Comparison of ENCODE assay signal across 8 mouse cellular contexts in genomic region chr11:86962362-86962761, GRCm38 (mm10). TPM values are rescaled to one million over a fixed set of nuclear protein-coding genes. Genes with fewer than 3 reads are reported as not detected.
DNase-seq lines count a peak whose midpoint lies in the region; ATAC-seq and TF ChIP-seq lines count a peak whose summit lies in the region.
"Had no signal": no experiment of that assay in that cellular context is flagged by ENCODE, and none has a peak within 500 bp of the region (broad histone marks: within the 10 kb centered on the region; RNA-seq: fewer than 3 reads in every experiment).

No protein-coding gene starts in this region.

- H3K9me3 ChIP-seq in heart, embryonic 15.5 days (replicated peaks): no peaks in the 10 kb centered on the region
- no peaks in the 10 kb centered on the region for H3K9me3 ChIP-seq in lung, embryonic 15.5 days
- no peaks in the 10 kb centered on the region for H3K9me3 ChIP-seq in limb, embryonic 10.5 days (replicated peaks)
- H3K9me3 ChIP-seq in stomach, postnatal 0 days (ENCODE audit: control insufficient read depth, low read length): no peaks in the 10 kb centered on the region

- no peak overlapping the region for H3K9ac ChIP-seq in heart, embryonic 15.5 days
- peak overlapping the region; percentile 12; the same call in 1 of the 2 replicates for H3K9ac ChIP-seq in lung, embryonic 15.5 days
- H3K9ac ChIP-seq in stomach, postnatal 0 days (ENCODE audit: low read length): no peak overlapping the region

- no peak overlapping the region for H3K4me3 ChIP-seq in heart, embryonic 15.5 days
- H3K4me3 ChIP-seq in lung, embryonic 15.5 days: no peak overlapping the region
- H3K4me3 ChIP-seq in limb, embryonic 10.5 days: no peak overlapping the region
- no peak overlapping the region for H3K4me3 ChIP-seq in stomach, postnatal 0 days (ENCODE audit: low read depth, low read length)

- 12% methylated on average over 2 of the region's 2 CpGs for whole genome bisulfite sequencing in heart, embryonic 15.5 days
- WGBS in lung, embryonic 15.5 days: 33% methylated on average over 2 of the region's 2 CpGs
- WGBS in limb, embryonic 10.5 days: 76% methylated on average over 2 of the region's 2 CpGs
- 30% methylated on average over 2 of the region's 2 CpGs for WGBS in stomach, postnatal 0 days

- H3K4me1 ChIP-seq in heart, embryonic 15.5 days (replicated peaks): peaks cover 87% of the 10 kb centered on the region
- H3K4me1 ChIP-seq in lung, embryonic 15.5 days: peaks cover 76% of the 10 kb centered on the region
- H3K4me1 ChIP-seq in limb, embryonic 10.5 days: peaks cover 44% of the 10 kb centered on the region
- H3K4me1 ChIP-seq in stomach, postnatal 0 days (replicated peaks; ENCODE audit: control insufficient read depth, insufficient read depth): peaks cover 21% of the 10 kb centered on the region

- TF ChIP-seq EP300 in stomach, postnatal 0 days (optimal IDR thresholded peaks at IDR 0.05): no peak

- H3K4me2 ChIP-seq in heart, embryonic 15.5 days: peak overlapping the region; percentile 36
- H3K4me2 ChIP-seq in lung, embryonic 15.5 days: peak overlapping the region; percentile 2; the same call in 1 of the 2 replicates
- H3K4me2 ChIP-seq in stomach, postnatal 0 days (replicated peaks; ENCODE audit: low read depth): no peak overlapping the region

- no peaks in the 10 kb centered on the region for H3K27me3 ChIP-seq in heart, embryonic 15.5 days
- H3K27me3 ChIP-seq in lung, embryonic 15.5 days: no peaks in the 10 kb centered on the region
- H3K27me3 ChIP-seq in limb, embryonic 10.5 days (ENCODE audit: low read depth, poor library complexity, severe bottlenecking): no peaks in the 10 kb centered on the region
- no peaks in the 10 kb centered on the region for H3K27me3 ChIP-seq in stomach, postnatal 0 days (ENCODE audit: control insufficient read depth, insufficient read depth, low read length)
- H3K27me3 ChIP-seq: CH12.LX had no signal

- no peak for DNase-seq in heart, postnatal 4 days
- no peak for DNase-seq in lung, adult 18-20 months
- no peak for DNase-seq in limb, embryonic 10.5 days (ENCODE audit: low spot score)
- peak; percentile 42 for DNase-seq in stomach, postnatal 0 days (ENCODE audit: low spot score)
- no peak for DNase-seq in adrenal gland, adult 8-10 months

- no peak for ATAC-seq in heart, embryonic 15.5 days (replicated peaks; ENCODE audit: insufficient number of reproducible peaks, insufficient read depth, low FRiP score, low read depth)
- no peak for ATAC-seq in lung, embryonic 15.5 days (ENCODE audit: borderline replicate concordance, extremely low read depth, low FRiP score, low TSS enrichment)
- ATAC-seq in stomach, postnatal 0 days (ENCODE audit: low FRiP score, low TSS enrichment): peak; percentile 41; the same call in 1 of the 2 replicates

- peaks cover 7% of the 10 kb centered on the region; the same call in 1 of the 2 replicates for H3K36me3 ChIP-seq in heart, embryonic 15.5 days
- no peaks in the 10 kb centered on the region; the same call in 1 of the 2 replicates for H3K36me3 ChIP-seq in lung, embryonic 15.5 days
- H3K36me3 ChIP-seq in limb, embryonic 10.5 days: peaks cover 3% of the 10 kb centered on the region; the same call in 1 of the 2 replicates
- no peaks in the 10 kb centered on the region for H3K36me3 ChIP-seq in stomach, postnatal 0 days (ENCODE audit: control insufficient read depth, insufficient read depth, low read length)

- peak overlapping the region; percentile 94 for H3K27ac ChIP-seq in heart, embryonic 15.5 days
- H3K27ac ChIP-seq in lung, embryonic 15.5 days: peak overlapping the region; percentile 83
- peak overlapping the region; percentile 32; the same call in 1 of the 2 replicates for H3K27ac ChIP-seq in limb, embryonic 10.5 days
- H3K27ac ChIP-seq in stomach, postnatal 0 days (replicated peaks): peak overlapping the region; percentile 50

- TF ChIP-seq CTCF in stomach, postnatal 0 days (IDR thresholded peaks at IDR 0.05; ENCODE audit: low read depth): no peak

RNA-seq across cellular contexts. Expression of gene Ypel2, which starts 31.1 kb away (rescaled TPM):
- polyA plus RNA-seq in heart, embryonic 15.5 days (2015; fragmentation: Nextera tagmentation; extraction: Ambion mirVana): 20.8 and 23.1 TPM in 2 replicates
- total RNA-seq in heart, postnatal 4 days (2021): 10 to 100 TPM; 18.9 to 22.7 TPM
- 9.0 and 9.4 TPM in 2 replicates for polyA plus RNA-seq in lung, embryonic 15.5 days (2015; fragmentation: Nextera tagmentation; extraction: Ambion mirVana)
- polyA plus RNA-seq in limb, embryonic 10.5 days (2016; fragmentation: Nextera tagmentation; extraction: Ambion mirVana): 3.0 and 5.5 TPM in 2 replicates
- 3.9 and 4.0 TPM in 2 replicates for polyA plus RNA-seq in stomach, postnatal 0 days (2015; fragmentation: Nextera tagmentation; extraction: Ambion mirVana)
- 10 to 100 TPM; 22.2 to 53.0 (median 26.6) TPM for total RNA-seq in adrenal gland, adult 8-10 months (2022)

Comparison
In these comparisons a context has a peak if more than half of its experiments do, and no peak if none do; other contexts are left out.
1. H3K27ac ChIP-seq: peak in every context shown above with its lines; median percentile 94 in heart, embryonic 15.5 days; 83 in lung, embryonic 15.5 days; 50 in stomach, postnatal 0 days; 32 in limb, embryonic 10.5 days.